Comparison of ENCODE assay signal across 8 mouse cellular contexts in the genomic region with DNA sequence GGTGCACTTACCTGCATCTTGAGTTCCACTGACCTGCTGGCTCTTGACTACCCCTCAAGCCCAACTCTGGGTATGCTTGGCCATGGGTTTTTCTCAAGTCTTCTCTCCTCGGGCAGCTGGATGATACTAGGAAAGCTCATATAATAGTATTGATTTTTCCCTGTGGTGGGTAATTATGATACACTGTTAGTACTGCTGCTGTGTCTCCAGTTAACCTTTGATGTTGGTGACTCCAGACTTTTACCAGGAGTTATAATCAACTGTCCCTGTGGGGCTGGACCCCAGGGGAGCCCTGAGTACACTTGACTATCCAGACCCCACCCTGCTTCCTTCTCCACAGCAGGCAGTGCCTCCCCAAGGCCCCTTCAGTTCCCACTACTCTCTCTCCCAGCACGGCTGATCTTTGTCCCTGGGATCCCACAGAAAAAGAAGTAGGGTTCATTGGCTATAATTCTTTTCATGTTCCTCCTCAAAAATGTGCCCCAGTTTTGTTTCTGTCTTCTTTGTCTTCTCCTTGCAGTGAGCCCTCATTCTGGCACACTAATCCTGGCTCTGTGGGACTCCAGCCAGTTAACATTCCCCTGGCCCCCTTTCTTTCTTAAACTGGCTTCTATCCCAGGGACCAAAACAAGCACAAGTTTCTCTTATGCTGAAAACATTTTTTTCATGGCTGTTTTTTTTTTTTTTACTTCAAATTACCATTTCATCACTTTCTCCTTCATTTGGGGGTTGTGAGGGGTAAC. TPM values are rescaled to one million over a fixed set of nuclear protein-coding genes. Genes with fewer than 3 reads are reported as not detected.
DNase-seq lines count a peak whose midpoint lies in the region; ATAC-seq lines count a peak whose summit lies in the region.

No protein-coding gene starts in this region.

- H3K36me3 ChIP-seq in forebrain, embryonic 15.5 days = no peaks in the 10 kb centered on the region
- H3K36me3 ChIP-seq in midbrain, embryonic 10.5 days = no peaks in the 10 kb centered on the region
- H3K36me3 ChIP-seq in kidney, embryonic 16.5 days (ENCODE audit: insufficient read depth, low read length) = no peaks in the 10 kb centered on the region

- peak; percentile 12 for DNase-seq in cerebellum, adult 11-12 months
- peak; percentile 38 for DNase-seq in left cerebral cortex, postnatal 4 days
- no peak for DNase-seq in left cerebral cortex, adult 11 months (ENCODE audit: low spot score)
- no peak for DNase-seq in midbrain, embryonic 10.5 days (ENCODE audit: low spot score)
- DNase-seq in spleen, adult 18-20 months = no peak

- peak overlapping the region; percentile 56 for H3K27ac ChIP-seq in forebrain, embryonic 15.5 days (replicated peaks)
- peak overlapping the region; percentile 73 for H3K27ac ChIP-seq in midbrain, embryonic 10.5 days (replicated peaks)
- no peak overlapping the region for H3K27ac ChIP-seq in kidney, embryonic 16.5 days (ENCODE audit: low read length)

- no peaks in the 10 kb centered on the region for H3K27me3 ChIP-seq in forebrain, embryonic 15.5 days
- H3K27me3 ChIP-seq in midbrain, embryonic 10.5 days (ENCODE audit: low read depth, poor library complexity, severe bottlenecking) = no peaks in the 10 kb centered on the region
- no peaks in the 10 kb centered on the region for H3K27me3 ChIP-seq in kidney, embryonic 16.5 days (ENCODE audit: insufficient read depth, low read length)

- peaks cover 17% of the 10 kb centered on the region for H3K4me1 ChIP-seq in forebrain, embryonic 15.5 days
- peaks cover 12% of the 10 kb centered on the region for H3K4me1 ChIP-seq in midbrain, embryonic 10.5 days
- H3K4me1 ChIP-seq in kidney, embryonic 16.5 days (ENCODE audit: insufficient read depth, low read length) = no peaks in the 10 kb centered on the region

- ATAC-seq in cerebellum, adult (ENCODE audit: insufficient number of reproducible peaks, low FRiP score, low TSS enrichment) = no peak
- ATAC-seq in forebrain, embryonic 15.5 days (replicated peaks) = peak; percentile 38; the same call in 1 of the 2 replicates
- ATAC-seq in kidney, embryonic 16.5 days (ENCODE audit: low FRiP score, low TSS enrichment) = no peak

- H3K4me2 ChIP-seq in forebrain, embryonic 15.5 days (replicated peaks) = no peak overlapping the region
- no peak overlapping the region for H3K4me2 ChIP-seq in kidney, embryonic 16.5 days (replicated peaks; ENCODE audit: low read depth, low read length)

- H3K9me3 ChIP-seq in forebrain, embryonic 15.5 days = no peaks in the 10 kb centered on the region
- no peaks in the 10 kb centered on the region for H3K9me3 ChIP-seq in midbrain, embryonic 10.5 days (replicated peaks)
- no peaks in the 10 kb centered on the region for H3K9me3 ChIP-seq in kidney, embryonic 16.5 days (ENCODE audit: low read length)

- intact Hi-C loops in left cerebral cortex, postnatal 4 days (cut with DNase I) = no loop called here

- H3K9ac ChIP-seq in forebrain, embryonic 15.5 days (replicated peaks) = no peak overlapping the region
- no peak overlapping the region for H3K9ac ChIP-seq in kidney, embryonic 16.5 days (replicated peaks; ENCODE audit: low read length)

- no peak overlapping the region for H3K4me3 ChIP-seq in forebrain, embryonic 15.5 days
- no peak overlapping the region for H3K4me3 ChIP-seq in midbrain, embryonic 10.5 days
- H3K4me3 ChIP-seq in kidney, embryonic 16.5 days (ENCODE audit: low read length) = no peak overlapping the region

- 4% methylated on average over 2 of the region's 2 CpGs for WGBS in forebrain, embryonic 15.5 days
- WGBS in midbrain, embryonic 10.5 days = 41% methylated on average over 2 of the region's 2 CpGs
- WGBS in kidney, embryonic 16.5 days = 36% methylated on average over 2 of the region's 2 CpGs

RNA-seq across cellular contexts. Expression of a gene that starts 0.8 kb away (rescaled TPM):
- total RNA-seq in left cerebral cortex, postnatal 4 days (2021) = 1 to 10 TPM in 1 of 2 experiments, under 1 TPM in 1; 0.87 to 1.5 TPM
- polyA plus RNA-seq in forebrain, embryonic 15.5 days (2015; fragmentation: Nextera tagmentation; extraction: Ambion mirVana) = 0.37 and 0.98 TPM in 2 replicates
- 0.05 and 0.14 TPM in 2 replicates for polyA plus RNA-seq in midbrain, embryonic 10.5 days (2016; fragmentation: Nextera tagmentation; extraction: Ambion mirVana)
- 0.27 and 0.33 TPM in 2 replicates for polyA plus RNA-seq in kidney, embryonic 16.5 days (2015; fragmentation: Nextera tagmentation; extraction: Ambion mirVana)

RNA-seq across cellular contexts. Expression of a gene that starts 47.9 kb away (rescaled TPM):
- 10 to 100 TPM; 11.3 to 11.5 TPM for total RNA-seq in left cerebral cortex, postnatal 4 days (2021)
- 10.4 and 11.3 TPM in 2 replicates for polyA plus RNA-seq in forebrain, embryonic 15.5 days (2015; fragmentation: Nextera tagmentation; extraction: Ambion mirVana)
- 0.57 and 0.81 TPM in 2 replicates for polyA plus RNA-seq in midbrain, embryonic 10.5 days (2016; fragmentation: Nextera tagmentation; extraction: Ambion mirVana)
- polyA plus RNA-seq in kidney, embryonic 16.5 days (2015; fragmentation: Nextera tagmentation; extraction: Ambion mirVana) = 327 and 333 TPM in 2 replicates

Comparison
In these comparisons a context has a peak if more than half of its experiments do, and no peak if none do; other contexts are left out.
1. DNase-seq: peak in cerebellum, adult 11-12 months (single experiment) and left cerebral cortex, postnatal 4 days (single experiment); none in left cerebral cortex, adult 11 months (single experiment), midbrain, embryonic 10.5 days (single experiment) and spleen, adult 18-20 months (0 of 2).
2. RNA of a gene that starts 47.9 kb away (polyA plus RNA-seq): 327 to 333 TPM in kidney, embryonic 16.5 days; 10.4 to 11.3 TPM in forebrain, embryonic 15.5 days and 0.57 to 0.81 TPM in midbrain, embryonic 10.5 days; every median in the first group is over 10 times any median in the second.